Mouse (Mus musculus) thymus, postnatal 14 days (tissue): Measurements from ENCODE around the gene Thumpd1.
"Not testable (repeated sequence)": the region's sequence is repeated elsewhere in the genome, so short reads cannot be mapped to it uniquely, and the experiment has no call there.

Source experiments
- DNase-seq: peaks from one replicate; pipeline ENCODE4 v3.0.0; 2021

The Thumpd1 gene

DNA sequence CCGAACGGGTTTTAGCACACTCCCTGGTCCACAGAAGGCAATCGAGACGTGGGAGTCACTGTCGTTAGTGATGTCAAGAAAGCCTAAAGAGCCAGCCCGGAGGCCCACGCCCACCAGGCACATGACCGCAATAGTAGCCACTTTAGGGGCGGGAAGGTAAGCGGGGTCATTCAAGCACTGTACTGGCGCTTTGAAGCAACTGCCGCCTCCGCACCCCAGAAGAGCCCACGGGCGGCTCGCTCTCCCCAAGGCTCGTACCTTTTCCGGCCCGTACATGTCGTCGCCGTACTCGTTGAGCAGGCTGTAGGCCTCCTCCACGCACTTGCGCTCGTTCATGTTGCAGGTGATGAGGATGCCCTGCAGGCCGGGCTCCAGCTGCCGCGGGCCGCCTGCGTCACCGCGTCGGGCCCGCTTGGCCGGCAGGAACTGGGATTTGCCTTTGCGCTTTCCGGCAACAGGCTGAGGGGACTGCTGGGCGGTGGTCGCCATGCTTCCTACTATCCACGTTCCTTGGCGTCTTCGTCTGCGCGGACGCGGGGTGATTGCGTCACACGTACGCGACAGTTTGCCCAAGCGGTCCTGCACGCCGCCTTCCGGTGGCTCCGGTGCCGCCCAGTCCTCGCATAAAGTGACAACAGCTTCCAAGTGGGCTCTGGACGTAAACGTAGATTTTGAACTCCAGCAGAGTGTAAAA is at the start of gene Thumpd1:
Gene Thumpd1, minus strand, starts transcription at position 546 of the 694 bp plus-strand sequence.
- peak; percentile 94 for DNase-seq

DNA sequence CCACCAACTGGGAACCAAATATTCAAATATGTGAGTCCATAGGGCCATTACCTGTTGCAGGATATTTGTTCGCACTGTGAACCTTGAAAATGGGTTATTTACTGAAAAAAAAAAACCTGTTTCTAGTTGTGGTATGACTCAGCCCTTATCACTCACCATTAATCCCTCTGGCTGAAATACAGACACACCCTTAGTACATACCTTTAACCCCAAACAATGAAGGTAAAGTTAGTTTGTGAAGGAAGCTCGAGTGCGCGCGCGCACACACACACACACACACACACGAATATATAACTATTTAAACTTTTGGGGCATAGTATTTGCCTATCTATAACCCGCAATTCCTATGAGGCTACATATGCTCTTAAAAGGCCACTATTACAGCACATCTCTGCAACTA is 49.3 kb upstream of the Thumpd1 start:
- DNase-seq: no peak

DNA sequence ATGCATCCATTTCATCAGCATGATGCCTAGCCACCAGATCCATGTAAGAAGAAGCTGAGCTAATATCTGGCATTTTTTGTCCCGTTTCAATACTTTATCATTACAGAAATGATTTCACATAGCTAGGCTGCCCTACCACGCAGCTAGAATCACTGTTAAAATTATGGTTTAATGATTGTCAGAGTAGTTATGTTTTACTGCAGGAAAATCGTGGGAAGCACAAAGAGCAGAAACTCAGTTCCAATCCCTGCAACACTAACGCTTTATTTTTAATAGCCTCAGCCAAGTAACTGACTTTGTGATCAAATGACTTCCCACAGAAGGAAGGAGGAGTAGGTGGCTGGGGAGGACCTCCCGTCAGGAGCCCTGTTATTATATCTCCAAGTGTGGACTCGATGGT is 46.4 kb upstream of the Thumpd1 start:
- DNase-seq: no peak

DNA sequence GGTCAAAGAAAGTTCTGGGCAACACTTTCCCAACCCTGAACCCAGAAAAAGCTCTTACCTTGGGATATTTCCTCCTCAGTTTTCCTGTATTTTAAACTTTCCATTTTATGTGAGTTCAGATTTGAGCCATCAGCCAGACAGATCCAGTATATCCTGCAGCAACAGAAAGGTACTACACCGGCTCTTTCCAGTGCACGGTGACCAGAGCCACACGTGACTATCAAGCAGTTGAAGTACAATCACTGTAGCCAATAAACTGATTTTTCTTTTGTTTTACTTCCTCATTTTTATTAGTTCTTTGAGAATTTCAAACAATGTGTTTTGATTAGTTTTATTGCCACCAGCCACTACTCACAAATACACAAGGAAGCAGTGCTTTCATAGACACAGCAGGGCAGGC is 43.8 kb upstream of the Thumpd1 start:
- no peak for DNase-seq

DNA sequence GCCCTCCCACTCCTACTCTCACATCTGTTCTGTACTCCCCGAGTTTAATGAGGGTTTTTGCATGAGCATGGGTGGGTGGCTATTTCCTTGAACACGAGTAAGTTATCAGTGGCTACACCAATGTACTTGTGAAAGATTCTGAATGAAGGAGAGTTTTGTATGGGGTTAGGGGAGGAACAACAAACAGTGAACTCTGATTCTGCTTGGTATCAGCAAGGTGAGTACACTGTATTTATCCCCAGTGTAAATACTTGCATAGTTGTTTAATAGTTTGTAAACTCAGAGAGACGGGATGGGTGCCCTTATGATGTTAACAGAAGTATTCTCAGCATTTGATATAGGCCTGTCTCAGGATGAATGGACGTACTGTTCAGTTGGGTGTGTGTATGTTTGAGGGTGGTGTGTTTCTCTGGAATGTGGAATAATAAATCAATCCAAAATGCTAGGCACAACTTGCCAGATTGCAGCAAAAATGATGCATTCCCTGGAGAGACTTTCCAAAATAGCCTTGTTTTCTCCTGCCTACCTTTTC is 41.6 kb upstream of the Thumpd1 start:
- no peak for DNase-seq

DNA sequence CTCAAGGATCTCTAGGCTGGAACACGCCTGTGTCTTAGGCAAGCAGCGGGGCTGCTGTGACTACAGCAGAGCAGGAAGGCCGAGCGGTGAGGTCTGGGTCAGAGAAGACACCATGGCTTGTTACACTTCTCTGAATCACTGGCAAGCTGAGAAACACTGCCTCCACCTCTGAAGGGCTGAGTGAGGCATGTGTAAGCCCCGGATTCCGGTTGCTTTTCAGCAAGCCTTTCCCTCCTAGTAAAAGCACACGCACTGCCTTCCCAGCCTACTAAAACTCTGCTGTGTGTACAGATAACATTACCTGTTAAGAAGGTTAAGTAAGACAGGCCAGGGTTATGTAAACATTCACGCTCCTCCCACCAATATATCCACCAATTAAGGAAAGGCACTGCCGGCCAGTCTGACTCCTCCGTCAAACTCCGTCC is 39.9 kb upstream of the Thumpd1 start, which contains the start of gene Acsm3:
Gene Acsm3, plus strand, starts transcription at position 397 of the 425 bp plus-strand sequence.
- no peak for DNase-seq

DNA sequence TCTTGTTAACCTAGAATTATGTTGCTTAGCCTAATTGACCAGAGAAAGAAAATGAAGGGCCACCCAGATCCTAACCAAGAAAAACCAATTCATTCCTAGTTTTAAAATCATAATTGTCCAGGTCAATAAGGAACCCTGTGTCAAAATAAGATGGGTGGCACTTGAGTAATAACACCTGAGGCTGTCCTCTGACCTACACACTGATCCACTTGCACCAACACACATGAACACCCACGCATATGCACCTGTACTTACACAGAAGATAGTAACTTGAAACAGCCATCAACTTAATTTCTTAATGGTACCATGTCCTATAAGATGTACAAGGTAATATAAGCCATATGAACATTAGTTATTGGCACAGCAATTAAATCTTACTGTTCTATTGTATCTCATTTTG is 33.1 kb upstream of the Thumpd1 start:
- no peak for DNase-seq

DNA sequence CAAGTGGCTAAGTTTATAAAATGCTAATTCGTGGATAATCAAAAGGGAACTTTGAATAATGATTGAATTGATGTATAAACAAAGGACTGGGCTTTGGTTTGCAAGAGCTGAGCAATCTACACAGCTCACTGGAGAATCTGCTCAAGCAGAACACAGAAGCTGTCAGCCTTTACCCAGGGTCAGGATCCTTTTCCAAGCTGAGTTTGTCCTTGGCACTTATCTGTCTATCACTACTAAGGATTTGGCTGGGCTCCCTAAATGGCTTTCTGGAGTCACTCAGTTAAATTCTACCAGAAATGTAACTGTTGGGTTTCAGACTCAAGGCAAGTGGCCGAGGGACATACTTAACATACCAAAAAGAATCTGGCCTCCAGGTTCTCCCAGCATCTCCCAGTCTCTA is 29.3 kb upstream of the Thumpd1 start:
- DNase-seq: no peak

DNA sequence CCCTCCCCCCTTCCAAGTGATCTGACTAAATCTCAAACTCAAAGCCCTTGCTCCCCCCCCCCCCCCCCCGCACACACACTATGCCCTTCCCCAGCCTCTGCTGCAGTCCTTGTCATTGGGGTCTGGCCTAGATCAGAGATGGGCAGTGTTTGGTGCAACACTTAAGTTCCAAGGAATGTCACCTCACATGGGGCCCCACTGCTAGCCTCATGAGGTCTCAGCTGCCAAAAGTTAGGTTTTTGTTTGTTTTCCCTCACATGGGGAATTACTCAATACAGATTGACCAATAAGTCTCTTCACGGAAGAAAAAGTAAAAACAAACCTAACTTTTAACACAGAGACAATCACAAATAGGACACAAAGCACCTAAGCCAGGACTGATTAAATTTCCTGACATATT is 28.2 kb upstream of the Thumpd1 start:
- DNase-seq: no peak

DNA sequence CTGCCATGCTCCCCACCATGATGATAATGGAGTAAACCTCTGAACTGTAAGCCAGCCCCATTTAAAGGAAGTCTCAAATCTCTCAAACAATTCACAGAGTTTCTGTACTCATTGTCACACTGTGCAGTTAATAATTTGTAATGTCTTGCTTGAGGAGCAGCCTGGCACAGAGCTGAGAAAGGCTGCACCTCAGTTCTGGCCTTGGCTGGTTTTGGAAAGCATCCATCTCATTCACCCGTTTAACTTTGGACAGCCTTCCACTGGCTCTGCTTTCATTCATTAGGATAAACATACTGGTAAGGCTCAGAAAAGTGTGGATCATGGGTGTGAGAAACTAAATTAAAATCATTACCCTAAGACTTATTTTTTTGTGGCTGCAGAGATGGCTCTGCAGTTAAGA is 25.3 kb upstream of the Thumpd1 start:
- DNase-seq: no peak

DNA sequence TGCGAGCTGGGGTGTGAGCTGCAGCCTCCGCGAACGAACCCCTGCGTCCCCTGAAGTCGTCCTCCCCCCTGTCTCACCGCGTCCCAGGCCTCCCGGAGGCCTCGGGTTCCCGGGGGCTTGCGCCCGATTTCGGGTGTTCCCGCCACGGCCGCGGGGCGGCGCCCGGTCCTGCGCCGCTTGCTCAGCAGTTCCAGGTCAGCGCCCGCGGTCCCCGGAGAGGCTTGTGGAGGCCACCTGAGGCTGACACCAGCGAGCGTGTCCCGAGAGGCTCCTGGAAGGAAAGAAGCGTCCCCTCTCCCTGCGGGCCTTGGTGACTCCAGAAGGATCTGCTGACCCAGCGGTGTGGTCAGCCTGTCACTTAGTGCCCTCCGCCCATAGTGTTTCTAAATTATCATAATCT is 23.7 kb upstream of the Thumpd1 start:
- DNase-seq: peak; percentile 22

DNA sequence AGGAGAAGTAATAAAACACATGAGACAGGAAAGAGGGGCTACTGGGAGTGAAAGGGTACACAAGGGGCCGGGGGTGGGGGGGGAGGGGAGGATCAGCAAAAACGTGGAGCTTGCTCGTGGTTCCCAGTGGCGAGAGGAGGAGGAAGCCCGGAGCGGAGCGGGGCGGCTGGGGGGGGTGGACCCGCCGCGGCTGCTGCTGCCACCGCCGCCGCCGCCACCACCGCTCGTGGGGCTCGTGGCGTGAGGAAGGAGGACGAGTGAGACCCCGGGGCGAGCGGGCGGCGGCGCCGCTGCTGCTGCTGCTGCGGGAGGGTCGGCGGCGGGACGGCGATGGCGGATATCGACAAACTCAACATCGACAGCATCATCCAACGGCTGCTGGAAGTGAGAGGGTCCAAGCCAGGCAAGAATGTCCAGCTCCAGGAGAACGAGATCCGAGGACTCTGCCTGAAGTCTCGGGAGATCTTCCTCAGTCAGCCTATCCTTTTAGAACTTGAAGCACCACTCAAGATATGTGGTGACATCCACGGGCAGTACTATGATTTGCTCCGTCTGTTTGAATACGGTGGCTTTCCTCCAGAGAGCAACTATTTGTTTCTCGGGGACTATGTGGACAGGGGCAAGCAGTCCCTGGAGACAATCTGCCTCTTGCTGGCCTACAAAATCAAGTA is 19.3 kb upstream of the Thumpd1 start:
- DNase-seq: not testable (repeated sequence)

DNA sequence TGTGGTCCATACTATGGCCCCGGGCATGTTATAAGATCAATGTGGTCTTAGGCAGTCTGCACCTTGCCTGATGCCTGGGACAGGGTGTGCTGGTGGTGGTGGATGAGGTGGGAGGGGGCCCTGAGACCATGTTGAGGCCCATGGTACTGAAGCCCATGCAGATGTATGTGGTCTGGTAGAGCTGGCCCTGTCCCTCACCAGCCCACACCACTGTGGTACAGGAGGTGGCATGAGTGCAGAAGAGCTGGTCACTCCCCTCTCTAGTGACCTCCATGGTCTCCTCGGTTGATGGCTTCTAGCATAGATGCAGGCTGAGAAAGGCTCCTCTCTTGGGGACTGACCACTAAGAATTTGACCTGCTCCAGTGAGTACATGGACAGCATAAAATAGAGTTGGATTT is 18.3 kb upstream of the Thumpd1 start:
- DNase-seq: no peak

DNA sequence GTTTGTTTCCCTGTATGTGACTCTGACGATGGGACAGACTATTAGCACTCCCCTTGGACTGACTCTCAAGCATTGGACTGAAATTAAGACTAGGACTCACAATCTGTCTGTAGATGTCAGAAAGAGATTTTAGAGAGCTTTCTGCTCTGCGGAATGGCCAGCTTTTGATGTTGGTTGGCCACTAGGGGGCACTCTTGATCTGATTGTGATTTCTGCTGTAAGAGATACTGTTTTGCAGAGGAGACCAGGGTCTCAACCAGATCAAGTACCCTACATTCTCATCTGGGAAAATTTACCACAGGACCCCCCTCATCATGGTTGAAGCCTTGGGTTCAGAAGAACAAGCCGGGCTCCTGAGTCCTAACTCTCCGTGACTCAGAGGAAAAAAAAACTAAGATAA is 10.7 kb upstream of the Thumpd1 start:
- DNase-seq: peak; percentile 37

DNA sequence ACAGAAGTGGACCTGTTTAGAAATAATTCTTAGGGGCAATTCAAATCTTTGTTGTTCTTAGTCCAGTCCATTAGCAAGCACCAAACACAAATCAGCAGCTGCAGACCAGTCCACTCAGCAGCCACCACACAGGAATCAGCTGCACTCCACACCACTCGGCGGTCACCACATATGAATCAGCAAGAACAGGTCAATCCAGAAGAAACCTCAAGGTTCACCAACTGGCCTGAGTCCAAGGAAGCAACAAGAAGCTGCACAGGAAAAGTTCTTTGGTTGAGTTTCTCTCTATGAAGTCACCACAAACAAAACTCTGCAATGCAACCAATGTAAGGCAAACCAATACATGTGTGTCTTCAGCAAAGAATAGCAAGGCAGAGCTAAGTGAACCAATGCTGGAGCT is 7.0 kb upstream of the Thumpd1 start:
- DNase-seq: no peak

DNA sequence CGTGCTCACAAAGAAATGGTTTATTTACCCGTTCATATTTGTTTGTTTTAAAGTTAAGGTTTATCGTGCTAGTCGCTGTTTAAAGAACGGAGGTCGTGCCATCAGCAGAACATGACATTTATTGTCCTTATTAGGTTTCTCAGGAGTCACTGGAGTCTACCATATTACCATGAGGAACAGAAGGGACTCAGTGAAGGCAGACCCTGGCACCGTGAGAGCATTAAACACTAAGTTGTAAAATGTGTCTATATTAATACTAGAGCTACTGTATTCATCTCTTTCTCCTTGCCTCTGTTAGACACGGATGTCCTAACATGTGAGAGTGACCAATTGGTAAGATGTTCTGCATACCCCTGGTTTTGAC is 331 bp upstream of the Thumpd1 start:
- peak; percentile 6 for DNase-seq

DNA sequence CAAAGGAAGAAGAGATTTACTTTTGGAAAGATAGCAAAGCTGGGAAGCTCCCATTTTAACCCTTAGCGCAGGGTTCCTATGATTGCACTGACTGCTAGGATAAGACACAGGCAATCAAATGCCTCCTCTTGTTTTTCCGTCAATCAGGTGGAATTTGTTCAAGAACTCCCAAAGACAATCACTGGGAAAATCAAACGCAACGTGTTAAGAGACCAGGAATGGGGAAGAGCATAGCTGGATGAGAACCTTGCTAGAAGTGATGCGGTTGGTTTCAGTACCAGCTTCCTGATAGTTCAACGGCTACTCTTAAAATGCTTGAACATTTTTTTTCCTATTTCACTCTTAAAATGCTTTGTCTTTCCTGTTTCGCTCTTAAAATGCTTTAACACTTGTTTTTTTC is 6.5 kb downstream of the Thumpd1 start:
- DNase-seq: no peak

DNA sequence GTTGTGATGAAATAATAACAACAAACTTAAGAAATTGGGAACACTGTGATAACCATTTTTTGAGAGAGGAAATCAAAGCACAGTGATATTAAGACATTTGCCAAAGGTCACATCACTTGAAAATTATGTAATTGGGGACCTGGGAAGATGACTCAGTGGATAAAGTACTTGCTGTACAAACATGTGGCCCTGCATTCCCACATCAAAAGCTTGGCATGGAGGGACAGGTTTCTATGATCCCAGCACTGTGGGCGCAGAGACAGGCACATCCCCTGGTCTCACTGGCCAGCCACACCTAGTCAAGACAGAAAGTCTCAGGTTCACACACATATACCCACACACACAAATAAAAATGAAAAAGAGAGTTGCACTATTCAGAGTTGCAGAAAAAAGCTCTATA is 25.7 kb downstream of the Thumpd1 start:
- no peak for DNase-seq

DNA sequence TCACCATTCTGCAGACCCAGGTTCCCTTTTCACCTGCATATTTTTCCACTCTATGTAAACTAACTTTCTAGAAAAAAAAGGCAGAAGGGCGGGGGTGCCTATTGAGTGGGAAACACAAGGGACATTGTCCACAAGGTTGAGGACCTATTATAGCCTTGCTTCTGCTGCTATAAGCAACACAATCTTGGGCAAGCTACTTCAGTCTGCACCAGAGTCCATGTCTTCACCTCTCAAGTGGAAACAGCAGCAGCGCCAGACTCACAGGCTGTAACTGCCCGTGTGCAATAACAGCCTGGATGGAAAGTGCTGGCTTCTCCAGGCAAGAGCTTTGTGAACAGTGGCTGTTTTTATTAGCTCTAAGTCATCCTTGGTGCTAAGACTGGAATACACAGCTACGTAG is 28.3 kb downstream of the Thumpd1 start:
- no peak for DNase-seq

DNA sequence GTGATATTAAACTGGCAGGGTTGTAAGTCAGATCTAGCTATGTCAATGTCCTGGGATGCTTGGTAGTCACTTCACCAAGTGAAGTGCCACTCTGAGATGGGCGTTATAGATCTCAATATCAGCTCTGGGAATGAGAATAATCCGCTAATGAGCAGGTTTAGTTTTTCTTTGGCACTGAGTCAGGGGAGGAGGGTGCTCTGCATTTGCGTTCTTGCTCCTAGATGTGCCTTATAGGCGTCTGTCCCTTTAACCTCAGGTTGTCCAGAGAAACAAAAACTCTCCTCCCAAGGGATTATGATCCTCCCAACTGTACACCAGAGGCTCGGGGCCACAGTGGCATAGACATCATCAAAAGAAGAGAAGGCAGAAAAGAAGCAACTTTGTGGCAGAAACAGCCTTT is 30.9 kb downstream of the Thumpd1 start, which contains the start of gene Acsm4:
Gene Acsm4, plus strand, starts transcription at position 301 of the 400 bp plus-strand sequence.
- no peak for DNase-seq

DNA sequence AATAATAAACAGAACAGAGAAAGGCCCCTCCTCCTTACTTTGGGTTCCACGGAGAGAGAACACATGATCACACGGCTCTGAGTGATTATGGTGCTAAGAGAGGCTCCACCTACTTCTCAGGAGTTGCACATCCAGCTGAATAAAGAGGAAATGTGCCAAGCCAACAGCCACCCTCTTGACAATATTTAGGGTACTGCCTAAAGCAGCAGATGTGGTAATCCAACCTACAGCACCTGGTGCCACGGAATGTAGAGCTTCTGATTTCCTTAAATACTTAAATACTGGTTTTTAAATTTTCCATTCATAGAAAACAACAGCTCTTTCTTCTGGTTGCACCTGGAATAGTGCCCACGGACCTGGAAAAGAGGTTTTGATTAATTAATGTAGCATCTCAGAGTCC is 37.9 kb downstream of the Thumpd1 start:
- DNase-seq: no peak

DNA sequence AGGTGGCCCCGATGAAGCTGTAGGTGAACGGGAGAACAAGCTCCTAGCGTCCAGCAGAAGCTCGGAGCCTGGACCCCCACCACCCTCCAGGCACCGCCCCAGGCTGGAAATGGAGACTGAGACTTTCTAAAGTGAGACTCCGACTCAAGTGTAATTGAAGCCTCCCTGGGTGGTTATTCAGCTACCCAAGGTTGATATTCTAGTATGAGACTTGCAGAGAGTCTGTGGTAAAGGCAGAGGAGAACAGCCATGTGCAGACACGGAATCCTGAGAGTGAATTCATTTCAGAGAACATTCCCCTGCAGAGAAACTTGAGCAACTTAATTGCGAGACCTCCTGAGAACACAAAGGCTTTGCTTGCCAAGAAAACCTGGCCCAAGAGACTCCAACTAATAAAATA is 40.5 kb downstream of the Thumpd1 start:
- DNase-seq: no peak

DNA sequence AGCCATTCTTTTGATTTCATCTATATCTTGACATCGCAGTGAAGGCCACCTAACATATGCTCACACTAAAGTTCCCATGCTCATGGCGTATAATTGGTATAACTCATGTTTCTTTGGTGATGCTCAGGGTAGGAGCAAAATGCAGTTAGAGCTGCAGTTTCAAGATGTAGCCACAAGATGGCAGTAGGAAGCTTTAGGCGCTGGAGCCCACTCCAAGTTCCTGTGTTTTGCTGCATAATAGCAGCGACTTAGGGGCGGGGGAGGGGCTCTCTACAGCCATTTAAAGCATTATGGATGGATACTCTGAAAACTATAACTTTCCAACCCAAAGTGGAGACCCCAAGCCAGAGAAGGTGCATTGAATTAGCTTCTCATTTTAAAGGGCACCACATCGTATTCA is 47.1 kb downstream of the Thumpd1 start:
- peak; percentile 28 for DNase-seq

DNA sequence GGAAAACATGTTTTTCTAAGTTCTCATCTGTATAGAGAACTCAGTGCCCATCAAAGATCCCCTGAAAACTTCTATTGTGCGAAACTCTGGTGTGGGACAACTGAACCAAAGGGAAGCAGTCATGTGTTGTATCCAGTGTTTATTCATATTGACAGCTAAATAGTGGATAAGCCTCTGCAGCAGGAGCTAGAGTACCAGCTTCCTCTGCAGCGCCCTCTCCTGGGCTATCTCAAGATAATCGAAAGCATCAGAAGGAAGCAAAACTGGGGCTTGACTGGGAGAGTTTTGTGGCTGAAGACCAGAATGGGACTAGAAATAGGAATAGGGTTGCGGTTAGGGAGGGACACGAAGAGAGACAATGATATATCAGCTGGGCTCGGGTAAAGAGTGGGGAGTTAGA is 49.7 kb downstream of the Thumpd1 start:
- peak; percentile 4 for DNase-seq

DNA sequence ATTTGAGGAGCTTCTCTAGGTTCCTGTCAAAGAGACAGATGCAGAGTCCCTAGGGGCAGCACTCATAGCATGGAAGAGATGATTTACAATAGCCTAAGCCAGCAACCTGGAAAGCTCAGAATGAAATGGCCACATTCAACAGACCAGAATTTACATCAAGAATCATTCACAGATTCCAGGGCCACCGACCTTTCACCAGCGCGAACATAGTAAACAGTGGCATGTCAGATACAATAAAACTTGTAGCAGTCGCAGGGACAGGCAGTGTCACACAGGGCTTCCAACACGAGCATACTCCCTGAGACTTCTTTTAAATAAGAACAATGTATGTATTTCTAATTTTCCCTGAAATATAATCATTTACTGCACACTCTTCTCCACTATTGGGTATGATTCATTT is 50.2 kb downstream of the Thumpd1 start:
- DNase-seq: no peak
